Comparison of ENCODE assay signal across 8 mouse cellular contexts in genomic region chr8:70754871-70755660, GRCm38 (mm10). TPM values are rescaled to one million over a fixed set of nuclear protein-coding genes. Genes with fewer than 3 reads are reported as not detected.
DNase-seq lines count a peak whose midpoint lies in the region; ATAC-seq lines count a peak whose summit lies in the region.

No protein-coding gene starts in this region.

- peak; percentile 50 for ATAC-seq in kidney, embryonic 15.5 days (replicated peaks; ENCODE audit: low FRiP score)
- ATAC-seq in liver, embryonic 11.5 days (replicated peaks; ENCODE audit: low FRiP score): peak; percentile 6; the same call in 1 of the 2 replicates
- ATAC-seq in neural tube, embryonic 15.5 days (ENCODE audit: low FRiP score): peak; percentile 69

- WGBS in kidney, embryonic 15.5 days: 13% methylated on average over 50 of the region's 50 CpGs
- 17% methylated on average over 48 of the region's 50 CpGs for WGBS in liver, embryonic 11.5 days
- WGBS in neural tube, embryonic 15.5 days: 10% methylated on average over 50 of the region's 50 CpGs

- peaks cover 69% of the 10 kb centered on the region for H3K4me1 ChIP-seq in kidney, embryonic 15.5 days
- H3K4me1 ChIP-seq in liver, embryonic 11.5 days (replicated peaks; ENCODE audit: control insufficient read depth, insufficient read depth, low read length): peaks cover 36% of the 10 kb centered on the region
- peaks cover 54% of the 10 kb centered on the region for H3K4me1 ChIP-seq in neural tube, embryonic 15.5 days

- H3K4me2 ChIP-seq in kidney, embryonic 15.5 days: peak overlapping the region; percentile 95
- peak overlapping the region; percentile 100 for H3K4me2 ChIP-seq in liver, embryonic 11.5 days
- H3K4me2 ChIP-seq in neural tube, embryonic 15.5 days: peak overlapping the region; percentile 73

- peak overlapping the region; percentile 87 for H3K27ac ChIP-seq in kidney, embryonic 15.5 days
- 0 out of 2 replicates have a peak overlapping the region, but pooled peaks have one; percentile 32 for H3K27ac ChIP-seq in liver, embryonic 11.5 days (ENCODE audit: low read depth, low read length)
- peak overlapping the region; percentile 92 for H3K27ac ChIP-seq in neural tube, embryonic 15.5 days (replicated peaks)

- H3K36me3 ChIP-seq in kidney, embryonic 15.5 days: peaks cover 32% of the 10 kb centered on the region
- H3K36me3 ChIP-seq in liver, embryonic 11.5 days (ENCODE audit: control insufficient read depth, insufficient read depth, low read length): no peaks in the 10 kb centered on the region; the same call in 1 of the 2 replicates
- peaks cover 32% of the 10 kb centered on the region for H3K36me3 ChIP-seq in neural tube, embryonic 15.5 days

- H3K9me3 ChIP-seq in kidney, embryonic 15.5 days (replicated peaks): no peaks in the 10 kb centered on the region
- no peaks in the 10 kb centered on the region for H3K9me3 ChIP-seq in liver, embryonic 11.5 days (ENCODE audit: control insufficient read depth, low read length)
- H3K9me3 ChIP-seq in neural tube, embryonic 15.5 days (replicated peaks): no peaks in the 10 kb centered on the region

- peak overlapping the region; percentile 71 for H3K9ac ChIP-seq in kidney, embryonic 15.5 days
- H3K9ac ChIP-seq in liver, embryonic 11.5 days (ENCODE audit: low read depth, low read length): peak overlapping the region; percentile 82
- H3K9ac ChIP-seq in neural tube, embryonic 15.5 days (replicated peaks): peak overlapping the region; percentile 78

- H3K27me3 ChIP-seq in kidney, embryonic 15.5 days: no peaks in the 10 kb centered on the region
- H3K27me3 ChIP-seq in liver, embryonic 11.5 days (replicated peaks; ENCODE audit: control insufficient read depth, insufficient read depth, low read length): peaks cover under 1% of the 10 kb centered on the region; the same call in 1 of the 2 replicates
- 0 out of 2 replicates have a peak, but pooled peaks cover under 1% of the 10 kb centered on the region for H3K27me3 ChIP-seq in neural tube, embryonic 15.5 days (replicated peaks)

- H3K4me3 ChIP-seq in kidney, embryonic 15.5 days (replicated peaks): peak overlapping the region; percentile 74
- H3K4me3 ChIP-seq in liver, embryonic 11.5 days (ENCODE audit: low read depth, low read length): peak overlapping the region; percentile 84
- peak overlapping the region; percentile 69 for H3K4me3 ChIP-seq in neural tube, embryonic 15.5 days (replicated peaks)

- DNase-seq in urinary bladder, postnatal 14 days (ENCODE audit: low spot score): peak; percentile 63
- DNase-seq in urinary bladder, adult 18-20 months (ENCODE audit: low spot score in 2 of 2): no peak
- peak; percentile 84 to 87 for DNase-seq in cerebellum, adult 18-20 months
- peak; percentile 74 to 75 for DNase-seq in frontal cortex, postnatal 14 days (ENCODE audit: low spot score in 2 of 2)
- no peak for DNase-seq in liver, embryonic 11.5 days (ENCODE audit: low spot score)
- no peak for DNase-seq in c-Kit-positive CD71-positive TER-119-positive erythroid progenitor cells, embryonic 14.5 days (ENCODE audit: low spot score)

RNA-seq across cellular contexts. Expression of gene Rab3a, which starts 0.6 kb away (rescaled TPM):
- 15.5 and 18.6 TPM in 2 replicates for polyA plus RNA-seq in kidney, embryonic 15.5 days (2015; fragmentation: Nextera tagmentation; extraction: Ambion mirVana)
- polyA plus RNA-seq in liver, embryonic 11.5 days (2014; fragmentation: Nextera tagmentation; extraction: Ambion mirVana): 6.3 and 6.9 TPM in 2 replicates
- polyA plus RNA-seq in neural tube, embryonic 15.5 days (2015; fragmentation: Nextera tagmentation; extraction: Ambion mirVana): 536 and 627 TPM in 2 replicates

RNA-seq across cellular contexts. Expression of gene Mpv17l2, which starts 5.7 kb away (rescaled TPM):
- polyA plus RNA-seq in kidney, embryonic 15.5 days (2015; fragmentation: Nextera tagmentation; extraction: Ambion mirVana): 46.1 and 48.1 TPM in 2 replicates
- 67.7 and 76.4 TPM in 2 replicates for polyA plus RNA-seq in liver, embryonic 11.5 days (2014; fragmentation: Nextera tagmentation; extraction: Ambion mirVana)
- polyA plus RNA-seq in neural tube, embryonic 15.5 days (2015; fragmentation: Nextera tagmentation; extraction: Ambion mirVana): 40.5 and 43.5 TPM in 2 replicates

RNA-seq across cellular contexts. Expression of gene Pik3r2, which starts 21.4 kb away (rescaled TPM):
- 58.0 and 66.9 TPM in 2 replicates for polyA plus RNA-seq in kidney, embryonic 15.5 days (2015; fragmentation: Nextera tagmentation; extraction: Ambion mirVana)
- 41.5 and 44.6 TPM in 2 replicates for polyA plus RNA-seq in liver, embryonic 11.5 days (2014; fragmentation: Nextera tagmentation; extraction: Ambion mirVana)
- polyA plus RNA-seq in neural tube, embryonic 15.5 days (2015; fragmentation: Nextera tagmentation; extraction: Ambion mirVana): 97.5 and 102 TPM in 2 replicates

RNA-seq across cellular contexts. Expression of gene Pde4c, which starts 31.5 kb away (rescaled TPM):
- polyA plus RNA-seq in kidney, embryonic 15.5 days (2015; fragmentation: Nextera tagmentation; extraction: Ambion mirVana): 7.6 and 9.4 TPM in 2 replicates
- polyA plus RNA-seq in liver, embryonic 11.5 days (2014; fragmentation: Nextera tagmentation; extraction: Ambion mirVana): 0.83 and 1.3 TPM in 2 replicates
- polyA plus RNA-seq in neural tube, embryonic 15.5 days (2015; fragmentation: Nextera tagmentation; extraction: Ambion mirVana): 0.17 and 0.40 TPM in 2 replicates

RNA-seq across cellular contexts. Expression of gene Gm3336, which starts 36.7 kb away (rescaled TPM):
- polyA plus RNA-seq in kidney, embryonic 15.5 days (2015; fragmentation: Nextera tagmentation; extraction: Ambion mirVana): 0.55 and 0.83 TPM in 2 replicates
- 0.15 TPM in 1 of 2 replicates, not detected in the other for polyA plus RNA-seq in liver, embryonic 11.5 days (2014; fragmentation: Nextera tagmentation; extraction: Ambion mirVana)
- not detected in 2 replicates for polyA plus RNA-seq in neural tube, embryonic 15.5 days (2015; fragmentation: Nextera tagmentation; extraction: Ambion mirVana)

Comparison
In these comparisons a context has a peak if more than half of its experiments do, and no peak if none do; other contexts are left out.
1. DNase-seq: peak in urinary bladder, postnatal 14 days (single experiment), cerebellum, adult 18-20 months (2 of 2) and frontal cortex, postnatal 14 days (2 of 2); none in urinary bladder, adult 18-20 months (0 of 2), liver, embryonic 11.5 days (single experiment) and c-Kit-positive CD71-positive TER-119-positive erythroid progenitor cells, embryonic 14.5 days (single experiment).
2. ATAC-seq: peak in every context shown above with its lines; median percentile 69 in neural tube, embryonic 15.5 days; 50 in kidney, embryonic 15.5 days; 6 in liver, embryonic 11.5 days.
3. H3K27ac ChIP-seq: peak in every context shown above with its lines; median percentile 92 in neural tube, embryonic 15.5 days; 87 in kidney, embryonic 15.5 days; 32 in liver, embryonic 11.5 days.
4. RNA of gene Rab3a, which starts 0.6 kb away (polyA plus RNA-seq): 536 to 627 TPM in neural tube, embryonic 15.5 days; 15.5 to 18.6 TPM in kidney, embryonic 15.5 days and 6.3 to 6.9 TPM in liver, embryonic 11.5 days; every median in the first group is over 10 times any median in the second.
5. Peak in every context shown above with its lines, with median percentiles within 50 percentile points of each other: H3K4me2 ChIP-seq, H3K4me3 ChIP-seq and H3K9ac ChIP-seq.